Mouse (Mus musculus): Measurements from ENCODE around the gene Hes7.

Hes7 gene

DNA sequence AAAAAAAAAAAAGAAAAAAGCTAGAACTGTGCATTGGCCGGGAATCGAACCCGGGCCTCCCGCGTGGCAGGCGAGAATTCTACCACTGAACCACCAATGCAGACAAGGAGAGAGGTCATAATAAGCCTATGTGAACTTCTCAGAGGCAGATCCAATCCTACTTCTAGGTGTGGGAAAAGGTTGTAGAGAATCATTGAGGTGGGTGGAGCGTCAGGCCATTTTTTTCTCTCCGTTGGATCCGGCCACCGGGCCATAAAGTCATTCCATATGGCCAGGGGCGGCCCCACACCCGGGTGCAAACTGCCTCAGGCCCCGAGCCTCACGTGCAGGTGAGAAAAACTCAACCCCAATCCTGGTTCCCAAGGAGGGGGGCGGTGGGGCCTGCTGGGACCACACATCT, 1.4 kb upstream of the Hes7 start:
- DNase-seq (ENCODE audit: low read depth, low spot score) = peak; percentile 88

DNA sequence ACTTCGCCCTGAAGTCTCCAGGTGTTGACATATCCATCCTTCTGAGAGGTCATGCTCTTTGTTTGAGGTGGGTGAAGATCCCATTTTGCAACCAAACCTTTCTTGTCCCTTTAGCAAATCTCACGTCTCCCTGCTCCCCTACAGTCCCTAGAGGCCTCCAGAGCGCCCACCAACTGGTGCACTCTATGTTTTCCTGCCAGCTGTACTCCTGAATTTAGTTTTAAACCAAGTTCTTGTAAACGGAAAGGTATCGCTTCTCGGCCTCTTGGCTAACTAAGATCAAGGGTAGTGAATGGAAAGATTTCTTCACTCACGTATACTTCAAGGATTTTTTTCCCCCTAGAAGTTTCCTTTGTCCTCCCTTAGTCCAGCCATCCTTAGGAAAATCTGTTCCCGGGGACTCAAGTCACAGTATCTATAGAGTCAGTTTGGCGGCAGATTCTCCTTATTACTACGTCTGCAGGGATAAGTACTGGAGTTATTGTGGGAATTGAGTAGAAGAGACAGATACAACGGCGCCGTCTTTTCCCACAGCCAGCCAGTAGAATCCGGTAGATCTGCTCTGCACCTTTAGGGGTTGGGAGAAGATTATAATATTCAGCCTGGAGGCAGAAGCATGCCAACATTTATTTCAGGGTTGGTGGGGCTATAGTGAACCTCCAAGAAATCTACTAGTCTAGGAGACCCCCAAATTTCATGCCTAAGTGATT, 603 bp upstream of the Hes7 start:
- DNase-seq (ENCODE audit: low read depth, low spot score) = no peak

DNA sequence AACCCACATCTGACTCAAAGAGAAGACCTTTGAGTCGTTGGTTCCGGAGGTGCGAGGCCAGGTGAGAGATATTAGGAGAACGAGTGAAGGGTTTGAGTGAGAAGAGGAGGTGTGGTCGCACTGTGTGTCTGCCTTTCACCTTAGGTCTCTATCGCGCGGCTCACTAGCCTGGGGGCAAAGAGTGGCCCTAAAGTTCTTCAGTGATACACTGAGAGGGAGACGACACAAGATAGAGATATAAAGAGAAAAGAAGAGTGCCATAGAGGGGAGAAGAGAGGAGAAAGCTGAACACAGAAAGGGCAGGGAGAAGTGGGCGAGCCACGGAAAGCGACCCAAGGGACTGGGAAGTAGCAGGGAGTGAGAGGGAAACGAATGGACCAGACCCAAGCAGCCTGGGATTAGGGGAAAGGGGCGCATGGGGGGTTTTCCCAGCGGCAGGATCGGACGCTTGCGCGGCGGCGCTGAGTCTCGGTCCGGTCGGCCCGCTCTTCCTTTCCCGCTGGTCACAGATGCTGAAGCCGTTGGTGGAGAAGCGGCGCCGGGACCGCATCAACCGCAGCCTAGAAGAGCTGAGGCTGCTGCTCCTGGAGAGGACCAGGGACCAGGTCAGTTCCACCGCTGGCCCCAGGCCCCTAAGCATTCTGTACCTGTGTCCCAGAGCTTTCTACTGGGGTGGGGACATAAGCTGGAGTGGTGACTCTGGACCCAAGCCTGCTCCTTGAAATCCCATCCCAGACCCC, 967 bp downstream of the Hes7 start:
- peak; percentile 48 for DNase-seq (ENCODE audit: low read depth, low spot score)

DNA sequence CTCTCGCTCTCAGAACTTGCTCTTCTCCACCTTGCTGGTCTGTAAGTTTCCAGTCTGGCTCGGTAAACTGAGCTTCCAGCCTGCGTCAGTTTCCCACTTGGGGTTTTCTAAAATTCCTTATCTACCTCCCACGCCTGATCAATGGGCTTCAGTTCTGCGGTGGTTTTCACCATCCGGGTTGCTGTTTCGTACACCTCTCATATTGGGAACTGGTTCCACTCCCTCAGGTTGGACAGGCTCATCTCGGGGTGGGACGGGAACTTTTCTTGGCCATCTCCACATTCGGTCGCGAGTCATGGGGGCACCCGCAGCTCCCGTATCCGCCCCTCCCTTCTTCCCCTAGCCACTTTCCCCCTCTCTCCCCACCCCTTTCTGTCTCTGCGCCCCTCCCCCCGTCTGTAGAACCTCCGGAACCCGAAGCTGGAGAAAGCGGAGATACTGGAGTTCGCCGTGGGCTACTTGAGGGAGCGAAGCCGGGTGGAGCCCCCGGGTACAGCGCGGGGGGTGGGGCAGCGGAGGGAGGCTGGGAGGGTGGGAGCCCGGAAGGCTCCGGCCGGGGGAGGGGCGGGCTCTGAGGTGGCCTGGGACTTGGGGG, 1.6 kb downstream of the Hes7 start:
- peak; percentile 63 for DNase-seq (ENCODE audit: low read depth, low spot score)

DNA sequence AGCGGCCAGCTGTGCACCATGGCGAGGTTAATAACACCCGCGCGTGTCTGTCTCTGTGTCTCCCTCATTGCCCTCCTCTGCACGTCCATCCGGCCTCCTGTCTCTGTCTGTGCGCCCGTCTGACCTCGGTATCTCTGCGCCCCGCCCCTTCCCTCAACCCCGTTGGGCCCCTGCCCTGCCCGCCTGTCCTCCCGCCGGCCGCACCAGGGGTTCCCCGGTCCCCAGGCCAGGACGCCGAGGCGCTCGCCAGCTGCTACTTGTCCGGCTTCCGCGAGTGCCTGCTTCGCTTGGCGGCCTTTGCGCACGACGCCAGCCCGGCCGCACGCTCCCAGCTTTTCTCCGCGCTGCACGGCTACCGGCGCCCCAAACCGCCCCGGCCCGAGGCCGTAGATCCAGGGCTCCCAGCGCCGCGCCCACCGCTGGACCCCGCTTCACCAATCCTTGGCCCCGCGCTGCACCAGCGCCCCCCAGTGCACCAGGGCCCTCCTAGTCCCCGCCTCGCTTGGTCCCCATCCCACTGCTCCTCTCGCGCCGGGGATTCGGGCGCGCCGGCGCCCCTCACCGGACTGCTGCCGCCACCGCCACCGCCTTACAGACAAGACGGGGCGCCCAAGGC, 2.2 kb downstream of the Hes7 start, which contains the start of gene 9130213A22Rik:
9130213A22Rik (minus strand) TSS at position 254 of the 616 bp plus-strand sequence.
- DNase-seq (ENCODE audit: low read depth, low spot score) = peak; percentile 73

DNA sequence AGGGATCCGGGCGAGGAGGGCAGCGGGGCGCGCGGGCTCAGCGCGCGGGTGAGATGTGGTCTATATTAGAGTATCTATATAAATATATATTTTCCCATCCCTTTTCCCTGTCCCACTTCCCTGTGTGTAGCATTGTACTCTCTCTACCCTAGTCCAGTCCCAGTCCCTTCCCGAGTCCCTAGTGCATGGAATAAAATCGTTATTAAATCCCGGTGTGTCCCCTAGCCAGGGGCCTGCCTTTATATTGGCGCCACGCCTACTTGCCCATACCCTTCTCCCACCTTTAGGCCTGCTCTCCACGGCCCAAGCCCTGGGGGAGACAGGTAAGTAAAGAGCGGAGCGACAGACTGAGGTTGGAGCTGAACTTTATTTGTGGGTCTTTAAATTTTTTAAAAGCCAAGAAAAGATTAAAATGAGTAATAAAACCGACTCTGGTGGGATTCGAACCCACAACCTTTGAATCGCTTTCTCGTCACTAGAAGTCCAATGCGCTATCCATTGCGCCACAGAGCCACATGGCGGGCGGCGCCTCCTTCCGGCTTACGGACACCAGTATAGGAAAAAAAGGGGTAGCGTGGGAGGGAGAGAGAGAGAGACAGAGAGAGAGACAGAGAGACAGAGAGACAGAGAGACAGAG, 3.0 kb downstream of the Hes7 start:
- DNase-seq (ENCODE audit: low read depth, low spot score) = peak; percentile 88

DNA sequence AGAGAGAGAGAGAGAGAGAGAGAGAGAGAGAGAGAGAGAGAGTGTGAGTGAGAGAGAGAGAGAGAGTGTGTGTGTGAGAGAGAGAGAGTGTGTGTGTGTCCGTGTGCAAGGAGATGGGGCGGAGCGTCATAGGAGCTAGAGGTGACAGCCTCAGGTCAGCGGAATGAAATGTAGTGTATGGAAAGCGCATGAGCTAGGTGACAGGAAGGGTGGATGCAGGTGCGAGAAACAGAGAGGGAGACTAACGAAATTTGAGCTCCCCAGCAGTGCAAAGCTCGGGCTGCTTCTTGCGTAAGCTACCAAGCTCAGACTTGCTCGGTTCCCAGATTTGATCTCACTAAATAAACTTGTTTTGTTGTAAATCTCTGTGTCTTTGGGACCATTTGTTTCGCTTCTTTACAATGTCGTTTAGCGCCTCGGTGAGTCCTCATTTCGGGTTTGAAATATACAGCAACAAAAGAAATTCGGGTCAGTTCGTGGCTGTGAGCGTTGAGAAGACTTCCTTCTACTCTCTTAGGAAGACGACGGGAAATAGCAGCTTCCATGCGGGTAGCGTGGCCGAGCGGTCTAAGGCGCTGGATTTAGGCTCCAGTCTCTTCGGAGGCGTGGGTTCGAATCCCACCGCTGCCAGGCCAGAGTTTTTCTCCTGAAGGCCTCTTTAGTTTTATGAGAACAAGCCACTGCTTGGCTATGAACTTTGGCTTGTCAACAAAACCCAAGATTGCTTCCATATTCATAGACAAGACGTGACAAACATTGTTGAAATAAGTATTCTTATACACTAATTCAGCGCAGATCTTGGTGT, 3.7 kb downstream of the Hes7 start:
- peak; percentile 87 for DNase-seq (ENCODE audit: low read depth, low spot score)

DNA sequence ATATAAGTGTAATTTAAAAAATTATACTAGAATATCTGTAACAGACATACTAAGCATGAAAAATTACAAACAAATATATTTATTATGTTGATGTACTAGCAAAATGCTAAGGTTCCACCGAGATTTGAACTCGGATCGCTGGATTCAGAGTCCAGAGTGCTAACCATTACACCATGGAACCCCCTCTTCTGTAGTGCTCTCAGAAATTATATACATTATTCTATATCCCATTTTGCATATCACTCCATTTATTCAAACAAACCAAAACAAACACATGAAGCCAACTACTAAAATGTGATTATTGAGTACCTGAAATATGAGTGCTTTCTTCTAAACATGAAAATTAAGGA, 4.3 kb downstream of the Hes7 start:
- peak; percentile 86 for DNase-seq (ENCODE audit: low read depth, low spot score)

DNA sequence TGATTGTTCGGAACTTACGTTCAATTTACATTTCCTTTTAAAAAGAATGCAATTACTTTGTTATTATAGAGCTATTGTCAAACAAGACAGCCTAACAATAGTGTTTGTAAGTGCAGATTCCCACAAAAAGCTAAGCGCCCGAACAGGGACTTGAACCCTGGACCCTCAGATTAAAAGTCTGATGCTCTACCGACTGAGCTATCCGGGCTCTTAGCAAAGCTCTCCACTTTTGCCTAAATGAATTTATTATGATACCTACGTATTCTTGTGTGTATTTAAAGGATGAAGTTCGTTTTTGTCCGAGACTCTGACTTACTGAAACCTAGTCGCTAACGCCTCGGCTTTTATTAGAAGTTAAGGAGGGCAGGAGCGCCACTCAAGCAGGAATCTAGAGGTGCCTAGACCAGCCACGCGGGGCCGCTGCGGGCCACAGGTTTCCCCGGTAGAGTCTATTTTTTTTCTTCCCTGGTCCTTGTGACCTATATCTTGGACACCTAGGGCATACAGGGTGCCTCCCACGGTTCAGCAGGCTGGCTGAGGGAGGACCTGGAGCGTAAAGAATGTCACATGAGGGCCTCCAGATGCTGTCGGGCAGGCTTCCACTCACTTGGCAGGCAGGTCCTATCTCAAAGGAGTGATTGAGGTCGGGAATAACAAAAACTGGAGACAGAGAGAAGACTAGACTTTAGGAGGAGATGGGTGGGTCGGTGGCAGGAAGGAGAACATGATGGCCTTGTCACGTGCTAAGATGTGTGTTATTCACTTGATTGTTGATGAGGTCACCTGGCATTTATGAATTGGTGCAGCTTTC, 5.0 kb downstream of the Hes7 start:
- DNase-seq (ENCODE audit: low read depth, low spot score) = peak; percentile 90

DNA sequence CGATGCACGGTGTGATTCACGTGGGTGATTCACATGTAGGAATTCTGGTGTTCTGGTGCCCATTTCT, 5.5 kb downstream of the Hes7 start, which contains the start of gene Aloxe3:
Aloxe3 (plus strand) TSS at position 45 of the 67 bp plus-strand sequence.
- DNase-seq (ENCODE audit: low read depth, low spot score) = no peak

DNA sequence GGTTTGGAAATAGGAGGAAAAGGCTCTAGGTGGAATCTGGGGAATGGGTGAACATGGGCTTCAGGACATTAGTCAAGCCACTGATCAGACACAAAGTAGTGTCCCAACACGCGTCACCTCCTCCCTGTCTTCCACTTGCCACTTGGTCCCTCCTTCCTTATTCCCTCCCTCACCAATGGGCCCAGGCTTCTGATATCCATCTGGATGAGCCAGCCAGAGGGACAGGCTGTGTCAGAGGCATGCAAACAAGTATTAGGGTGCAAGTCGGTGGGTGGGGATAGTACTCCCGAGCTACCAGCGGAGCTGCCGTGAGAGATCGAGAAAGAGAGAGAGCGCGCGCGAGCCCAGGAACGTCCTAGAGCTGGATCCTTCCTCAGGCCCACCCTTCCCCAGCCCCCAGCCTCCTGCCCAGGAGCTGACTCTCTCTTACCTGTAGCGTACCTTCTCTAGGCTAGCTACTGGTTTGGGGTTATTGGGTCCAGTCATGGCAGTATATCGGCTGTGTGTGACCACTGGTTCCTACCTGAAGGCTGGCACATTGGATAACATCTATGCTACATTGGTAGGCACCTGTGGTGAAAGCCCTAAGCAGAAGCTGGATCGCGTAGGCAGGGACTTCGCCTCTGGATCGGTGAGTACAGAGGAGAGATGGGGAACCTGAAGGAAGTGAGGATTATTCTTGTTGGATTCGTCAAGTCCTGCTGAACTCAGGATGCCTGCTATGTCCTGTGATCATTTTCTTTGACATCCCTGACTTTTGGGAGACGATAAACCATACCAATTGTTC, 5.9 kb downstream of the Hes7 start:
- peak; percentile 58 for DNase-seq (ENCODE audit: low read depth, low spot score)

DNA sequence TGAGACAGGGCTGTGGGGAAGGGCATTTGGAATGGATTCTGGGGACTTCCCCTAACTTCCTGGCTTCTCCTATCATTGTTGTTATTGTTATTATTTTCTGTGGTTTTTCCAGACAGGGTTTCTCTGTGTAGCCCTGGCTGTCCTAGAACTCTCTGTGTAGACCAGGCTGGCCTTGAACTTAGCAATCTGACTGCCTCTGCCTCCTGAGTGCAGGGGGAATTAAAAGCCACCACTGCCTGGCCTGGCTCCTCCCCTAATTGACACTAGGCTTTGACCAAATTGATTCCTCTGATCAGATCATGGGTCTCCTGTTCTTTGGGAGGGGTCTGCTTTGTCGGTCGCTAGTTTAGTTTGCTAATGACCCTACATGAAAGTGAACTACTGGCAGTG, 6.5 kb downstream of the Hes7 start:
- no peak for DNase-seq (ENCODE audit: low read depth, low spot score)

DNA sequence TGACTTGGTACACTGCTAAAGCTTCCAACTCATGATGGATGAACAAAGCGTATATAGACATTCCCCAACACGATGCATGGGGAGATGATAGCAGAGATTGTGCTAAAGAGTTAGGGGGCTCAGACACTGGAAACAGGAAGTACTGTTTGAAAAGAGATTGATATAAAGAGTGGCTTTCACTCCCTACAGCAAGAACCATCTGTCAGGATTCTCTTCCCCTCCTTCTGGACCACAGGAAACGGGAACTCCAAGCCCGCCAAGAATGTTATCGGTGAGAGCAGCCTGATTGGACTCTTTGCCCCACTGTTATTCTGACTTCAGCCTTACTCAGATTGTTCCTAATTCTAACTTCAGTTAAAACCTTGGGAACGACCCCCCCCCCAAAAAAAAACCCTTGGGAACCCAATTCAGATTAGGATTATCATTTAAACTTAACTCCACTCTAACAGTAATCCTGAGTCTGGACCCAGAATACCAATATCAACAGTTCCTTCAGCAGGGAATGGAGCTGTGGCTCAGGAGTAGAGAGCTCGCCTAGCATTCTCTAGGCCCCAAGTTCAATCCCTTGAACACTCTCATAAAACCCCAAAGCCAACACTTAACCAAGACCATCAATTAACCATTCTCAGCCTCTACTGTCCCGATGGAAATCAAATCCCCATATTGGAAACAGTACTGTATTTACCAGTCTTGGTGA, 8.4 kb downstream of the Hes7 start:
- no peak for DNase-seq (ENCODE audit: low read depth, low spot score)

DNA sequence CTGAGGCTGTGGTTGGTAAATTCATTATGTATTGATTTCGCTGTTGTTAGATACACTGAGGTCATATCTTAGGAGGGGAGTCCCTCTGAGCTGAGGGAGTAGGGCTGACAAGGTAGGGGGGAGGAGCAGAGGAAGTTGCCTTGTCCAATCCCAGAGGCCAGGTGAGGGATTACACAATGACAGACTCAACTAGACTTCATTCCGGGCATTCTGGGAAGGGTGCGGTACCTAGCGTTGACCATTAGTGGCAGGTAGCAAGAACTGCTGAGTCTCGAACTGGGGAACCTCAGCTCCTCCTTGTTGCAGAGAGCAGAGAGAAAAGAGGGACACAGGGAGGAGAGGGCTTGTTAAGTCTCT, 13.3 kb downstream of the Hes7 start:
- DNase-seq (ENCODE audit: low read depth, low spot score) = peak; percentile 38

DNA sequence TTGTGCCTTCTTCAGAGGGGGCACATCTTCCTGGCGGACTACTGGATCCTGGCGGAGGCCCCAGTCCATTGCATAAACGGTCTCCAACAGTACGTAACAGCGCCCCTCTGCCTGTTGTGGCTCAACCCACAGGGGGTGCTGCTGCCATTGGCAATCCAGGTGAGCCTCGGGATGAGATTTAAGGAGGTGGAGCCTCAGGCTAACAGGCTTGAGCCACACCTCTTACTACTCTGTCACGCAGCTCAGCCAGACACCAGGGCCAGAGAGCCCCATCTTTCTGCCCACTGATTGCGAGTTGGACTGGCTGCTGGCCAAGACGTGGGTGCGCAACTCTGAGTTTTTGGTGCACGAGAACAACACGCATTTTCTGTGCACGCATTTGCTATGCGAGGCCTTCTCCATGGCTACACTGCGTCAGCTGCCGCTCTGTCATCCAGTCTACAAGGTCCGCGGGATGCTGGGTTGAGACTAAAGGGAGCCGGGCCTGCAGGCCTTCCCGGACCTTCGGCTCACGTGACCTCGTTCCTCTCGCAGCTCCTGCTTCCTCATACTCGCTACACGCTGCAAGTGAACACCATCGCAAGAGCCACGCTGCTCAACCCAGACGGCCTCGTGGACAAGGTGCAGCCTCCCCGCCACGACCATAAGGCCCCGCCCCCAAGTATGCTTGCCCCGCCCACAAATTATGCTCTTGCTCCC, 13.9 kb downstream of the Hes7 start:
- DNase-seq (ENCODE audit: low read depth, low spot score) = peak; percentile 69

DNA sequence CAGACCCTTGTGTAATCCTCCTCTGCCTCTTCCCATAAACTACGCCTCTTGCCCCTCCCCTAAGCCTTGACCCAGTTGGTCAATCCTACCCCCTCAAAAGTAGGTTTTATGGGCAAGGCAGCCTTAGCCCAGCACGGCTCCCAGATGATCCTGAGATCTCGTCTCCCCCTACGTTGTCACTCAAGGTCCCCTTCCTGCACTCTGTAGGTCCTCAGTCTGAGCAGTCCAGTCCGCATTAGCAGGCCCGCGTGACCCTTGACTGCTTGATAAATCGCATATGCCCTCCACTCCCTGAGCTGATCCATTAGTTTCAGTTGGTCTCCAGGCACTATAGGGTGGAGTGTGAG, 14.4 kb downstream of the Hes7 start:
- no peak for DNase-seq (ENCODE audit: low read depth, low spot score)

DNA sequence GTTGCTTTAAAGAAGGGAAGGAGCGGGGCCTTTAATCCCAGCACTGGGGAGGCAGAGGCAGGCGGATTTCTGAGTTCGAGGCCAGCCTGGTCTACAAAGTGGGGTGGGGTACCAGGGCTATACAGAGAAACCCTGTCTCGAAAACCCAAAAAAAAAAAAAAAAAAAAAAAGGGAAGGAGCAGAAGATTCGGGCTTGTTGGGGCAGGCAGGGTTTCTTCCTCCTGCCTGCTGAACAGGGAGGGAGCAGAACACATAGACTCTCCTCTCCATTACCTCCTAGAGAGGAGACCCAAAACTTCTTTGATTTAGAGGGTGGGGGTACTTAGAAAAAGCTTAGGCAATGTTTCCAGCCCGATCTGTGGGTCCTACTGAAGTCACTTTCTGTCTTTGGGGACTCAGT, 15.2 kb downstream of the Hes7 start:
- DNase-seq (ENCODE audit: low read depth, low spot score) = no peak

DNA sequence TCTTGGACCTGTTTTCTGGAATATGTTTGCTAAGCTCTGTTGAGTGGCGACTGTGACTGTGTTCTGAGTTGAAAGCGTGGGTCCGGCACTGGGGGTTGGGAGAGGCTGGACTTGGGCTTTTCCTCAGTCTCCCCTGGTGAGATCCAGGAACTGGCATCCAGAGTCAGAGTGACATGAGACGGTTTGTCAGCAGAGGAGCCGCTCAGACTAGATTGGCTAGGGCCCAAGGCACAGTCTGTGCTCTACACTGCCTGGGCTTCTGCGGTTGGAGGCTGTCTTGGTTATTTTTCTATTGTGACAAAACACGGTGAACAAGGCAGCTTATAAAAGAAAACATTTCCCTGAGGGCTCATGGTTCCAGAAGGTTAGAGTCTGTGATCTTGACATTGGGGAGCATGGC, 27.3 kb downstream of the Hes7 start:
- no peak for DNase-seq (ENCODE audit: low read depth, low spot score)

DNA sequence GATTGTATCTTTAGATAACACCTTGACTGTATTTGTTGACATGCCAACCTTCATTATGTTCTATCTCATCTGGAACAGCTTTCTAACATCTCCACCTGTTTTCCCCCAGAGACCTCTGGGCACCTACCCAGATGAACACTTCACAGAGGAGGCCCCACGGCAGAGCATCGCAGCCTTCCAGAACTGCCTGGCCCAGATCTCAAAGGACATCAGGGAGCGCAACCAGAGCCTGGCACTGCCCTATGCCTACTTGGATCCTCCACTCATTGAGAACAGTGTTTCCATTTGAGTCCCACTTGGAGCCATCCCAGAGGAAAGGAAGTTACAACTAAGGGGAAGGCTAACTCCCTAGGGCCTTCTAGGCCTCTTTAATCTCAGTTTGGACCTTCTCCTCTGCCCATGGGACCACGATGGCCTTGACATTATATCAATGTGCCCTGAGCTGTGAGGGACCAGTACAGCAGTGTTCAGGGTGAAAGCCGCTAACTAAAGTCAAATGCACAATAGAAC, 28.3 kb downstream of the Hes7 start:
- DNase-seq (ENCODE audit: low read depth, low spot score) = no peak
